Mouse (Mus musculus) hindbrain, embryonic 13.5 days (tissue): ENCODE data around the gene Taf3. TPM values are rescaled to one million over a fixed set of nuclear protein-coding genes. Genes with fewer than 3 reads are reported as not detected.

Source experiments
- ATAC-seq: fragments of 200-750 bp; cut with Nextera tagmentation; 2 replicates; pipeline ENCODE4 v1.8.0; 2017; ENCODE audit warnings: moderate TSS enrichment; ENCODE audit not compliant: low FRiP score
- H3K27ac ChIP-seq: fragments of 300-500 bp; sonication (generic); 2 replicates; pipeline ENCODE4 v1.5.1; 2015; ENCODE audit warnings: inconsistent platforms, mild to moderate bottlenecking, moderate library complexity
- H3K27me3 ChIP-seq: fragments of 300-500 bp; sonication (generic); 2 replicates; pipeline ENCODE4 v1.6.1; 2015; ENCODE audit warnings: mild to moderate bottlenecking, inconsistent platforms
- H3K36me3 ChIP-seq: fragments of 300-500 bp; sonication (generic); 2 replicates; pipeline ENCODE4 v1.6.1; 2015; ENCODE audit warnings: mild to moderate bottlenecking, inconsistent platforms
- H3K4me1 ChIP-seq: fragments of 300-500 bp; sonication (generic); replicated peaks from 2 replicates; pipeline ENCODE4 v1.6.1; 2015; ENCODE audit warnings: inconsistent platforms
- H3K4me2 ChIP-seq: fragments of 300-500 bp; sonication (generic); 2 replicates; pipeline ENCODE4 v1.6.1; 2015; ENCODE audit warnings: inconsistent platforms, mild to moderate bottlenecking, moderate library complexity
- H3K4me3 ChIP-seq: fragments of 300-500 bp; sonication (generic); 2 replicates; pipeline ENCODE4 v1.5.1; 2015; ENCODE audit warnings: mild to moderate bottlenecking, inconsistent platforms
- H3K9ac ChIP-seq: fragments of 300-500 bp; sonication (generic); 2 replicates; pipeline ENCODE4 v1.6.1; 2015; ENCODE audit warnings: mild to moderate bottlenecking, inconsistent platforms
- H3K9me3 ChIP-seq: fragments of 300-500 bp; sonication (generic); 2 replicates; pipeline ENCODE4 v1.6.1; 2016; ENCODE audit warnings: inconsistent platforms
- WGBS: fragments of 180-500 bp; shearing (Covaris S2); methylation state at CpG from one replicate; pipeline ENCODE4 v1.1.7; 2015; 5-methylcytosine and 5-hydroxymethylcytosine counted together
- polyA plus RNA-seq: library from polyadenylated mRNA; unstranded; fragments of >200 nt; fragmentation: Nextera tagmentation; extraction: Ambion mirVana; gene quantifications from 2 replicates; pipeline ENCODE4 v1.2.1, GENCODE M21; 2015

Taf3 gene
- polyA plus RNA-seq, 1 experiment from 2014 or later, result 15.0 TPM

- Histone ChIP-seq H3K27me3 (peaks cover 96% of the 10 kb centered on the region), H3K36me3 (no peaks in the 10 kb centered on the region), H3K9ac (peak overlapping the region; percentile 66; the same call in 1 of the 2 replicates), H3K27ac (peak overlapping the region; percentile 78), H3K9me3 (no peaks in the 10 kb centered on the region), H3K4me1 (peaks cover 31% of the 10 kb centered on the region), H3K4me3 (peak overlapping the region; percentile 41), H3K4me2 (peak overlapping the region; percentile 61)
- ATAC-seq, result no peak
- WGBS, result under 1% methylated on average over 27 of the region's 27 CpGs
Measured at GRCm38 (mm10) chr2:9883803-9884532, 164.4 kb downstream of the Taf3 start.

DNA sequence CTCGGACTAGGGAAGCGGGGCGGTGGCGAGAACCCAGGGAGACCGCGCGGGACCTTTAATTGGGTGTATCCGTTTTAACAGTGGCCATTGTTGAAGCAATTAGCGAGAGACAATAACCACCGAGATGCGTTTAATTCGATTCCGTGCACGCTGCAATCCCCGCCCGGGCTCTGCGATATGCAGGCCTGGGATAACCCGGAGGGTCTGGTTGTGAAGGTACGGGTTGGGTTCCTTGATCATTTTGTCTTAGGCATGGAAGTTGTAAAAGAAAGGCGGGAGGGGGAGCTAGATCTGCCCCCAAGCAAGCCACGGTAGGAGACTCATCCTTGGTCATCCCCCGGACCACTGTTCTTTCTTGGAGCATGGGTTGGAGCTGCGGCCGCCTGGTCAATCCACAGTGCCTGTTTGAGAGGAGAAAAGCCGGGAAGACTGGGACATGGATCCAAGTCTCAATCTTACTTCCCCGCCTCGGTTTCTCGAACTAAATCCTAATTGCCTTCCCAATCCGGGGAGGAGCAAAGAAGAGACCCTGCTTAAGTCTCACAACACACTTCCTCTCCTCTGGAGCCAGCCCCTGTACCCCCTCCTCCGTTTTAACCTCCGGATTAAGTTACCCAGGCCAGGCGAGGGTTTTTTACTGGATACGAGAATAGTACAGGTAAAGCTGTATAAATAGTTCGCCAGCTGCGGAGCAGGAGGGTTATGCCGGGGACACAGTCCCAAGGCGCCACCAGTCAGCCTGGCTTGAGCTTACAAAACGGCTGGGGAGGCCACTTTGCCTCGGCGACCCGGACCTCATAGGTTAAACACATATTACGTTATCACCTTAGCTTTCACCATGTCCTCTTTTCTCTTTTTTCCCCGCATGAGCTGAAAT, 165.2 kb downstream of the Taf3 start:
- peaks cover 96% of the 10 kb centered on the region for H3K27me3 ChIP-seq
- peak overlapping the region; percentile 66 for H3K9ac ChIP-seq
- peak overlapping the region; percentile 78 for H3K27ac ChIP-seq
- peak overlapping the region; percentile 61 for H3K4me2 ChIP-seq
- H3K4me1 ChIP-seq, result peaks cover 39% of the 10 kb centered on the region
- H3K4me3 ChIP-seq, result peak overlapping the region; percentile 41
- WGBS, result under 1% methylated on average over 43 of the region's 43 CpGs
- no peak for ATAC-seq
- no peaks in the 10 kb centered on the region for H3K9me3 ChIP-seq
- H3K36me3 ChIP-seq, result no peaks in the 10 kb centered on the region

DNA sequence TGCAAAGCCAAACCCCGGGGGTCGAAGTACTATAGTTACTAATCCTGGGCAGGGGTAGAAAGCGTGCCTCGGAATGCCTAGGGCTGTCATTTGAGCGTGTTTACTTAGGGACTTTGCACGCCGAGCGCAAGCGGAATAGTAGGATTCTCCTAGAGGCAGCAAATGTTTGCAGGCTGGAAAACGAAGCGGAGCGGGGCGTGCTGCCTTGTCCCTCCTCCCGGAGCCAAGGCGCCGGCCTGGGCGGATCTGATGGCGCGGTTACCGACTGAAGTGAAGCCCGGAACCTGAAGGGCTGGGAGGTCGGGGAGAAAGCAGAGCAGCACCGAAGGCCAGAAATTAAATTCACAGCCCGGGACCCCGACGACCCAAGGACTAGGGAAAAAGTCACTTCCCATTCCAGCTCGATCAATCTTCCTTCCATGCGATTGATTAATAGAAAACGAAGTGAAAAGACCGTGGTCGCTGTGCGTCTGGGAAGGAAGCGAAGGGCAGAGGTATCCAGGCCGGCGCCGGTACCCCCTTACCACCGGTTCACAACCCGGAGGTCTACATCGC, 165.9 kb downstream of the Taf3 start:
- no peak for ATAC-seq
- Histone ChIP-seq H3K9me3 (no peaks in the 10 kb centered on the region), H3K4me1 (peaks cover 42% of the 10 kb centered on the region), H3K36me3 (no peaks in the 10 kb centered on the region), H3K4me3 (peak overlapping the region; percentile 41), H3K27ac (peak overlapping the region; percentile 78), H3K27me3 (peaks cover 95% of the 10 kb centered on the region), H3K9ac (peak overlapping the region; percentile 66), H3K4me2 (peak overlapping the region; percentile 61)
- WGBS, result 0% methylated on average over 39 of the region's 39 CpGs

DNA sequence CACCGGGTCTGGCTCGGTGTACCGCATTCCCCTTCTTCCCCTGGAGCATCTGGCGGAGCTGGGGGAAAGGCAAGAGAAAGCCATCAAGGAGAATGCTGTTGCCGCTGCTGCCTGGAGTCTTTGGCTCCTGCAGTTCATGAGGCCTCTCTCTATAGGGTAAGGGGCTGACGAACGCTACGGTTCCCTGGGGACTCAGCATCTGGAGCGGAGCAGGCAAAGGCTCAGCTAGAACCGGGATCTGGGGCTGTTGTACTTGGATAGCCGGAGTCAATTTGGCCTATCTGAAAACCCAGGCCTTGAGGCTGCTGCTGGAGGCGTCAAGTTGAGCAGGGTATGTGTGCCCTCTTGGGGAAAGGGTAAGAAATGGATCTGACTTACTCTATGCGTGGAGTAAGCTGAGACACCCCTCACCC, 166.8 kb downstream of the Taf3 start:
- H3K9me3 ChIP-seq, result no peaks in the 10 kb centered on the region
- peak overlapping the region; percentile 41 for H3K4me3 ChIP-seq
- H3K27me3 ChIP-seq, result peaks cover 95% of the 10 kb centered on the region
- peak overlapping the region; percentile 78 for H3K27ac ChIP-seq
- H3K9ac ChIP-seq, result peak overlapping the region; percentile 66
- WGBS, result under 1% methylated on average over 13 of the region's 13 CpGs
- 0 out of 2 replicates have a peak, but pooled peaks have one; percentile 28 for ATAC-seq
- H3K4me1 ChIP-seq, result peaks cover 48% of the 10 kb centered on the region
- H3K36me3 ChIP-seq, result no peaks in the 10 kb centered on the region
- peak overlapping the region; percentile 61 for H3K4me2 ChIP-seq

DNA sequence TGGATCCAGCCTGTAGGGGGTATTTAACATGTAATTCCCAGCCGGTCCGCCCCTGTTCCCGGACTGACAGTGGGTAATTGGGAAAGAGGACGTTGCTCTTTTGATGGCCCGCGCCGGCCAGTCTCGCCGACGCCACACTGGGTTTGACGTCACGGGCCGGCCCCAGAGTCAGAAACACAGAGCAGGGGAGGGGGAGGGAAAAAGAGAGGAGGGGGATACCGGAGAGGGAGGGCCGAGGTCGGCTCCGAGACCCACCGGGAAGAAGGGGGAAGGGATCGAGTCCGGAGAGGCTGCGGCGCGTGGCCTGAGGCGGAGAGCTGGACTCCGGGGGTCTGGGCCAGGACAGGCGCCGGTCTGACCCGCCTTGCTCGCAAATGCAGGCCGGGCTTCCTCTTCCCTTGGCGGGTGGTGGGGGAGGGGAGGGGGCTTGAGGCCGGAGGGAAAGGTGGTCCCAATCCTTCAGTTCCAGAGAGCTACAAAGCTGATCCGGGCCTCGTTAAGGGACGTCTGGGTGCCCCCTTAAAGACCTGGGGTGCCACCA, 167.3 kb downstream of the Taf3 start, which contains the start of gene 4930412O13Rik:
TSS of gene 4930412O13Rik (plus strand) at position 202 of the 541 bp plus-strand sequence.
- Histone ChIP-seq H3K9ac (peak within 1 kb of the TSS; percentile 66), H3K4me3 (peak within 1 kb of the TSS; percentile 41), H3K27me3 (peaks cover 95% of the 10 kb centered on the region)

GRCm38 (mm10) chr2:9880271-9880670, 168.1 kb downstream of the Taf3 start:
- Histone ChIP-seq H3K36me3 (no peaks in the 10 kb centered on the region), H3K4me3 (peak overlapping the region; percentile 41), H3K9ac (no peak overlapping the region), H3K4me1 (peaks cover 48% of the 10 kb centered on the region), H3K27ac (peak overlapping the region; percentile 78), H3K4me2 (peak overlapping the region; percentile 61), H3K9me3 (no peaks in the 10 kb centered on the region), H3K27me3 (peaks cover 95% of the 10 kb centered on the region)
- WGBS, result 3% methylated on average over 11 of the region's 11 CpGs
- no peak for ATAC-seq

More for the DNA sequence above, 167.3 kb downstream of the Taf3 start, which contains the start of gene 4930412O13Rik:
- Histone ChIP-seq H3K4me2 (peak within 1 kb of the TSS; percentile 61), H3K4me1 (peaks cover 48% of the 10 kb centered on the region), H3K9me3 (no peaks in the 10 kb centered on the region), H3K27ac (peak within 1 kb of the TSS; percentile 78), H3K36me3 (no peaks in the 10 kb centered on the region)
- no peak for ATAC-seq
- under 1% methylated on average over 30 of the region's 35 CpGs for WGBS

- Histone ChIP-seq H3K9ac (peak overlapping the region; percentile 43; the same call in 1 of the 2 replicates), H3K4me1 (peaks cover 54% of the 10 kb centered on the region), H3K4me3 (peak overlapping the region; percentile 41), H3K9me3 (no peaks in the 10 kb centered on the region), H3K27ac (peak overlapping the region; percentile 62; the same call in 1 of the 2 replicates), H3K4me2 (peak overlapping the region; percentile 61), H3K27me3 (peaks cover 95% of the 10 kb centered on the region), H3K36me3 (no peaks in the 10 kb centered on the region)
- ATAC-seq, result peak; percentile 87
- WGBS, result 0% methylated on average over 21 of the region's 21 CpGs
Measured at GRCm38 (mm10) chr2:9879493-9879892, 168.9 kb downstream of the Taf3 start.

DNA sequence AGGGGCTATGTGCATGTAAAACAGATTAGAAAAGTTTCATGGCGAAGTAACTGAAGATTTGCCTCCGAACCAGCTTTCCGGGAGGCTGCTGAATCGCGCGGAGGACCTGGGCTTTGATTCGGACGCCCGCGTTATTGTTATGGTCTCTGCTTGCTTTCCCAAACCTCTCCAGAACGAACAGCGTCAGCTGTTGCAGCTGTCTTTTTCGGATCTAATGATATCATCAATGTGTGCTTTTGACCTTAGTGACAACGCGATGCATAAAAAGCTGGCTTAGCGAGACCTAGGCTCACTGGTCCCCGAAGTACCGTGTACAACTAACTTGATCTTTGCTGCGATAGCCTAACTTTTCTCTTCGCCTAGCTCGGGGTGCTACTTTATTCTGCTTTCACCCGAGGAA, 169.3 kb downstream of the Taf3 start:
- H3K4me1 ChIP-seq, result peaks cover 57% of the 10 kb centered on the region
- no peaks in the 10 kb centered on the region for H3K9me3 ChIP-seq
- WGBS, result under 1% methylated on average over 22 of the region's 22 CpGs
- no peak for ATAC-seq
- H3K27ac ChIP-seq, result peak overlapping the region; percentile 62; the same call in 1 of the 2 replicates
- H3K36me3 ChIP-seq, result no peaks in the 10 kb centered on the region
- H3K27me3 ChIP-seq, result peaks cover 95% of the 10 kb centered on the region
- H3K4me3 ChIP-seq, result peak overlapping the region; percentile 41
- H3K4me2 ChIP-seq, result peak overlapping the region; percentile 61
- H3K9ac ChIP-seq, result peak overlapping the region; percentile 43; the same call in 1 of the 2 replicates

DNA sequence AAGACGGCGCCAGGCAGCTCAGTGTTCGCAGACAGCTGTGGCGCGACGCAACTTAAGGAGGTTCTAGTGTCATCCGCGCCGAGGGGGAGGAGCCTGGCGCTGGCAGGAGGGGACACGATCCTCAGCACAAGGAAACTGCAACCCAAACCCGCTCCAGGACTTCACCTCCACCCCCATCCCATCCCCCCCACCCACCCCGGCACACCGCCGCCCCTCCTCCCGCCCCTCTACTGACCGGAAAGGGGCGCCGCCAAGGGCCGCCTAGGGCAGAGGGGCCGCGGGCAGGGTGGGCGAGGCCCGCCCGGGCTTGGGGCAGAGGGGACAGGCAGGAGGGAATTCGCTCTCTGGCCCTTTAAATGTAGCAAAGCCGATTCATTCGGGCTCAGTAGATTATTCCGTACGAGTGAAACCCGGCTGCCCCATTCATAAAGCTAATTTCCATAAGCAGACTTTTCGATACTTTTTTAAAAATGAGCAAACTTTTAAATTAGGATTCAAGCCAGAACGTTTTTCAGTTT, 169.8 kb downstream of the Taf3 start:
- H3K36me3 ChIP-seq, result no peaks in the 10 kb centered on the region
- peak; percentile 12; the same call in 1 of the 2 replicates for ATAC-seq
- H3K4me3 ChIP-seq, result peak overlapping the region; percentile 41
- H3K4me2 ChIP-seq, result peak overlapping the region; percentile 61
- peak overlapping the region; percentile 65 for H3K9ac ChIP-seq
- peaks cover 95% of the 10 kb centered on the region for H3K27me3 ChIP-seq
- no peaks in the 10 kb centered on the region for H3K9me3 ChIP-seq
- peaks cover 56% of the 10 kb centered on the region for H3K4me1 ChIP-seq
- H3K27ac ChIP-seq, result peak overlapping the region; percentile 62
- under 1% methylated on average over 32 of the region's 33 CpGs for WGBS

- Histone ChIP-seq H3K9me3 (no peaks in the 10 kb centered on the region), H3K4me2 (peak overlapping the region; percentile 61), H3K27me3 (peaks cover 95% of the 10 kb centered on the region), H3K4me1 (peaks cover 51% of the 10 kb centered on the region), H3K27ac (peak overlapping the region; percentile 62; the same call in 1 of the 2 replicates), H3K9ac (peak overlapping the region; percentile 65), H3K4me3 (peak overlapping the region; percentile 41), H3K36me3 (no peaks in the 10 kb centered on the region)
- WGBS, result 1% methylated on average over 19 of the region's 19 CpGs
- no peak for ATAC-seq
Measured at GRCm38 (mm10) chr2:9877966-9878563, 170.3 kb downstream of the Taf3 start.

DNA sequence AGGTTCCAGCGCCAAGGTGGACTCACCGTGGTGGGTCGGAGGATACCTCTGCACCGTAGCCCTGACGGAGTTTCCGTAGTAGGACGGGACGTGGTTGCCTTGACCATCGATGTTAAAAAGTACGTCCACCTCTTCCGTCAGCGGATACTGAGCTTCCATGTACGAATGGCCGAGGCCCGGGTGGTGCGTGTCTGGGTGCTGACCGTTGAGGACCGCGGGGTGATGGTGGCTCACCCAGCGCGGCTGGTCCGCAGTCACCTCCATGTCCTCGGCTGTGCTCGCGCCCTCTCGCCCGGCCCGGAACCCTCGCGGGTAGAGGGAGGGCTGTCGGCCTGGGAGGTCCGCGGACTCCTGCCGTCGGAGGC, 171.1 kb downstream of the Taf3 start:
- ATAC-seq, result no peak
- H3K4me1 ChIP-seq, result peaks cover 52% of the 10 kb centered on the region

More for the DNA sequence above, 171.1 kb downstream of the Taf3 start:
- Histone ChIP-seq H3K4me3 (peak overlapping the region; percentile 41), H3K27me3 (peaks cover 99% of the 10 kb centered on the region), H3K9me3 (no peaks in the 10 kb centered on the region), H3K9ac (peak overlapping the region; percentile 65), H3K4me2 (peak overlapping the region; percentile 61), H3K36me3 (no peaks in the 10 kb centered on the region), H3K27ac (peak overlapping the region; percentile 77)
- WGBS, result under 1% methylated on average over 35 of the region's 35 CpGs
